ENCODE assay signal across 27 mouse cellular contexts in genomic region chr4:23338481-23338880, GRCm38 (mm10).
DNase-seq lines count a peak whose midpoint lies in the region; ATAC-seq and TF ChIP-seq lines count a peak whose summit lies in the region.
"Had no signal": no experiment of that assay in that cellular context is flagged by ENCODE, and none has a peak within 500 bp of the region (broad histone marks: within the 10 kb centered on the region; RNA-seq: fewer than 3 reads in every experiment).

No protein-coding gene starts in this region.

- no peak overlapping the region for H3K4me3 ChIP-seq in hindbrain, postnatal 0 days (ENCODE audit: low read length)
- no peak overlapping the region for H3K4me3 ChIP-seq in hindbrain, embryonic 10.5 days
- no peak overlapping the region for H3K4me3 ChIP-seq in midbrain, postnatal 0 days (ENCODE audit: low read depth, low read length)
- no peak overlapping the region for H3K4me3 ChIP-seq in midbrain, embryonic 10.5 days
- H3K4me3 ChIP-seq: embryonic facial prominence, embryonic 13.5 days; embryonic facial prominence, embryonic 15.5 days; erythroblast, embryonic 14.5 days; forebrain, embryonic 10.5 days; forebrain, embryonic 12.5 days had no signal

- H3K9ac ChIP-seq in hindbrain, postnatal 0 days (replicated peaks; ENCODE audit: low read length): no peak overlapping the region
- no peak overlapping the region for H3K9ac ChIP-seq in midbrain, postnatal 0 days (replicated peaks; ENCODE audit: low read length, poor library complexity, severe bottlenecking)
- H3K9ac ChIP-seq: embryonic facial prominence, embryonic 13.5 days; embryonic facial prominence, embryonic 15.5 days; forebrain, embryonic 12.5 days had no signal

- TF ChIP-seq CTCF in hindbrain, postnatal 0 days (IDR thresholded peaks at IDR 0.05; ENCODE audit: low read depth): no peak
- TF ChIP-seq CTCF in midbrain, postnatal 0 days (IDR thresholded peaks at IDR 0.05): no peak
- no peak for TF ChIP-seq CTCF in brain, embryonic 14.5 days (IDR thresholded peaks at IDR 0.05; ENCODE audit: borderline replicate concordance, extremely low read depth, insufficient read depth, insufficient read length)

- 57% methylated on average over 5 of the region's 5 CpGs for WGBS in hindbrain, postnatal 0 days
- 81% methylated on average over 5 of the region's 5 CpGs for WGBS in hindbrain, embryonic 10.5 days
- WGBS in midbrain, postnatal 0 days: 46% methylated on average over 5 of the region's 5 CpGs
- WGBS in midbrain, embryonic 10.5 days: 90% methylated on average over 5 of the region's 5 CpGs

- H3K27ac ChIP-seq in hindbrain, postnatal 0 days: no peak overlapping the region
- H3K27ac ChIP-seq in hindbrain, embryonic 10.5 days: no peak overlapping the region
- no peak overlapping the region for H3K27ac ChIP-seq in midbrain, postnatal 0 days (ENCODE audit: low read depth, low read length)
- H3K27ac ChIP-seq in midbrain, embryonic 10.5 days (replicated peaks): no peak overlapping the region
- H3K27ac ChIP-seq: embryonic facial prominence, embryonic 13.5 days; embryonic facial prominence, embryonic 15.5 days; forebrain, embryonic 10.5 days; forebrain, embryonic 12.5 days had no signal

- H3K36me3 ChIP-seq in hindbrain, postnatal 0 days (ENCODE audit: insufficient read depth, low read length): no peaks in the 10 kb centered on the region
- H3K36me3 ChIP-seq in hindbrain, embryonic 10.5 days: no peaks in the 10 kb centered on the region
- no peaks in the 10 kb centered on the region for H3K36me3 ChIP-seq in midbrain, postnatal 0 days (ENCODE audit: insufficient read depth, low read length)
- H3K36me3 ChIP-seq in midbrain, embryonic 10.5 days: no peaks in the 10 kb centered on the region
- H3K36me3 ChIP-seq: embryonic facial prominence, embryonic 13.5 days; embryonic facial prominence, embryonic 15.5 days; forebrain, embryonic 10.5 days; forebrain, embryonic 12.5 days; G1E had no signal

- DNase-seq in hindbrain, postnatal 0 days (ENCODE audit: low spot score): peak; percentile 4
- DNase-seq in hindbrain, embryonic 10.5 days (ENCODE audit: low spot score): no peak
- peak; percentile 2 for DNase-seq in midbrain, postnatal 0 days (ENCODE audit: low spot score)
- DNase-seq in midbrain, embryonic 10.5 days (ENCODE audit: low spot score): no peak
- peak; percentile 66 for DNase-seq in brain, embryonic 14.5 days (ENCODE audit: low read depth)
- no peak for DNase-seq in Muller cell, postnatal 12 days (ENCODE audit: inconsistent ontology term)
- DNase-seq: adrenal gland, adult 8-10 months; adrenal gland, postnatal 14 days; adrenal gland, postnatal 36 days; B cell, adult 2 months; cerebellum, adult 11 months; cerebellum, adult 18-20 months; cerebellum, adult 8-10 months; cerebellum, adult 9-11 months; cerebellum, postnatal 14 days; cerebellum, postnatal 36 days; embryo, embryonic 11 days had no signal

- H3K27me3 ChIP-seq in hindbrain, postnatal 0 days (ENCODE audit: insufficient read depth, low read length): no peaks in the 10 kb centered on the region
- no peaks in the 10 kb centered on the region for H3K27me3 ChIP-seq in hindbrain, embryonic 10.5 days (ENCODE audit: insufficient read depth, poor library complexity, severe bottlenecking)
- H3K27me3 ChIP-seq in midbrain, postnatal 0 days (ENCODE audit: insufficient read depth, low read length): no peaks in the 10 kb centered on the region
- no peaks in the 10 kb centered on the region for H3K27me3 ChIP-seq in midbrain, embryonic 10.5 days (ENCODE audit: low read depth, poor library complexity, severe bottlenecking)
- H3K27me3 ChIP-seq: CH12.LX; embryonic facial prominence, embryonic 13.5 days; embryonic facial prominence, embryonic 15.5 days; forebrain, embryonic 12.5 days had no signal

- no peaks in the 10 kb centered on the region for H3K4me1 ChIP-seq in hindbrain, postnatal 0 days (ENCODE audit: insufficient read depth, low read length)
- H3K4me1 ChIP-seq in hindbrain, embryonic 10.5 days (replicated peaks): no peaks in the 10 kb centered on the region
- H3K4me1 ChIP-seq in midbrain, postnatal 0 days (ENCODE audit: insufficient read depth, low read length): no peaks in the 10 kb centered on the region
- no peaks in the 10 kb centered on the region for H3K4me1 ChIP-seq in midbrain, embryonic 10.5 days
- H3K4me1 ChIP-seq: embryonic facial prominence, embryonic 13.5 days; embryonic facial prominence, embryonic 15.5 days; forebrain, embryonic 10.5 days had no signal

- no peak for TF ChIP-seq POLR2A in brain, embryonic 14.5 days (IDR thresholded peaks at IDR 0.05; ENCODE audit: borderline replicate concordance, extremely low read depth, insufficient read depth, insufficient read length, poor library complexity, severe bottlenecking)

- ATAC-seq in hindbrain, postnatal 0 days: no peak
- ATAC-seq in midbrain, postnatal 0 days (ENCODE audit: low FRiP score): no peak
- ATAC-seq: CD4-positive, CD25-positive, alpha-beta regulatory T cell, adult 4 months; forebrain, embryonic 14.5 days; forebrain, embryonic 16.5 days had no signal

- H3K9me3 ChIP-seq in hindbrain, postnatal 0 days (ENCODE audit: low read length): no peaks in the 10 kb centered on the region
- no peaks in the 10 kb centered on the region for H3K9me3 ChIP-seq in hindbrain, embryonic 10.5 days
- H3K9me3 ChIP-seq in midbrain, postnatal 0 days (ENCODE audit: low read length): no peaks in the 10 kb centered on the region
- H3K9me3 ChIP-seq in midbrain, embryonic 10.5 days (replicated peaks): no peaks in the 10 kb centered on the region
- H3K9me3 ChIP-seq: embryonic facial prominence, embryonic 13.5 days; embryonic facial prominence, embryonic 15.5 days; forebrain, embryonic 10.5 days; forebrain, embryonic 12.5 days; G1E had no signal

- H3K4me2 ChIP-seq in hindbrain, postnatal 0 days (ENCODE audit: low read depth, low read length): no peak overlapping the region
- no peak overlapping the region for H3K4me2 ChIP-seq in midbrain, postnatal 0 days (ENCODE audit: low read depth, low read length, poor library complexity, severe bottlenecking)
- H3K4me2 ChIP-seq: embryonic facial prominence, embryonic 13.5 days; embryonic facial prominence, embryonic 15.5 days; forebrain, embryonic 12.5 days had no signal

Comparison
In these comparisons a context has a peak if more than half of its experiments do, and no peak if none do; other contexts are left out.
1. DNase-seq: peak in hindbrain, postnatal 0 days (single experiment), midbrain, postnatal 0 days (single experiment) and brain, embryonic 14.5 days (single experiment); none in hindbrain, embryonic 10.5 days (single experiment), midbrain, embryonic 10.5 days (single experiment) and Muller cell, postnatal 12 days (single experiment).